Mouse (Mus musculus) G1E (cell line): ENCODE measurements at regions not wholly inside any gene's neighbourhood (a gene's known extent, or its start where the extent isn't known, plus 50 kb on each side); places are given as distances from the start of the nearest gene placed in this dataset.

ENCODE experiments used
- ATAC-seq: 2 replicates; pipeline ENCODE4 v1.8.0; 2016; ENCODE audit warnings: mild to moderate bottlenecking; ENCODE audit not compliant: insufficient number of reproducible peaks, poor library complexity, low FRiP score, severe bottlenecking; ENCODE audit errors: extremely low read depth
- DNase-seq: peaks from one replicate; pipeline ENCODE4 v3.0.0; 2012; ENCODE audit warnings: low spot score
- H3K27me3 ChIP-seq: 2 replicates; pipeline ENCODE4 v1.6.1; 2012; ENCODE audit warnings: mild to moderate bottlenecking, low read length, inconsistent platforms; ENCODE audit not compliant: insufficient read depth
- H3K36me3 ChIP-seq: replicated peaks from 2 replicates; pipeline ENCODE3; 2012; ENCODE audit warnings: mild to moderate bottlenecking, inconsistent platforms
- H3K4me1 ChIP-seq: 2 replicates; pipeline ENCODE4 v1.6.1; 2012; ENCODE audit warnings: low read depth, low read length, inconsistent platforms, mixed read lengths; ENCODE audit not compliant: insufficient read depth
- H3K4me3 ChIP-seq: 2 replicates; pipeline ENCODE4 v1.5.1; 2012; ENCODE audit warnings: low read depth, mild to moderate bottlenecking, inconsistent platforms, low read length, moderate library complexity, mixed read lengths
- H3K9me3 ChIP-seq: replicated peaks from 2 replicates; pipeline ENCODE4 v1.6.1; 2012; ENCODE audit warnings: inconsistent platforms
- CTCF ChIP-seq: IDR thresholded peaks from 2 replicates; pipeline ENCODE4 v1.5.1; 2012; ENCODE audit warnings: low read depth, low read length, inconsistent platforms, mixed read lengths
- GATA1 ChIP-seq: IDR thresholded peaks from 2 replicates; pipeline ENCODE4 v1.6.1; 2012; ENCODE audit warnings: borderline replicate concordance, low read length, inconsistent platforms, mixed read lengths
- GATA2 ChIP-seq: IDR thresholded peaks from 2 replicates; pipeline ENCODE4 v1.6.1; 2012; ENCODE audit warnings: low read depth, low read length, inconsistent platforms, borderline replicate concordance
- POLR2AphosphoS5 ChIP-seq: IDR thresholded peaks from 2 replicates; pipeline ENCODE4 v1.6.1; 2012; ENCODE audit warnings: low read depth, low read length, inconsistent platforms; ENCODE audit not compliant: insufficient replicate concordance
- TAL1 ChIP-seq: conservative IDR thresholded peaks from 2 replicates; pipeline ENCODE4 v1.6.1; 2012; ENCODE audit warnings: low read depth, low read length, inconsistent platforms, mixed read lengths

- no peak for ATAC-seq
- no peaks in the 10 kb centered on the region for H3K27me3 ChIP-seq
- no peaks in the 10 kb centered on the region for H3K36me3 ChIP-seq
- TF ChIP-seq POLR2AphosphoS5 = no peak
- H3K4me1 ChIP-seq = no peaks in the 10 kb centered on the region
- no peak for DNase-seq
- H3K9me3 ChIP-seq = no peaks in the 10 kb centered on the region
- no peak overlapping the region for H3K4me3 ChIP-seq
Observed at GRCm38 (mm10) chr13:84047736-84048135, 174.4 kb upstream of the Tmem161b start.

DNA sequence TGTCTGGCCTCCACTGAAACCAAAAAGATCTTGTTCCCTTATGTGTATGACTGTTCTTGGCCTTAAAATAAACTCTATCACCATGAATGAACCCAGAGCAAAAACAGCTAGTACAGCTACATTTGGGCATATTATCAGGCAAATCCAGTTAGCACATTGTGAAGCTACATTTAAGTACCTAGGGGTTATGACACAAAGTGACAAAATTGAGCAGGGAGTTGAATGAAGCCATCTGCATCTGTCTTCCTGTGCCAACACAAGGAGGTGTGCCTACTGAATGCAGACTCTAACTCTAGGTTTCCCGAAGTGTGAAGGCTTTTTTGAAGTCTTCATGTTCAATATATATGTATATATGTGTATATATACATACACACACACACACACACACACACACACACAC, 169.9 kb upstream of the Tmem161b start:
- TF ChIP-seq TAL1 = no peak
- TF ChIP-seq GATA1 = no peak
- TF ChIP-seq CTCF = no peak
- no peak for TF ChIP-seq GATA2
- no peak for TF ChIP-seq POLR2AphosphoS5
- no peaks in the 10 kb centered on the region for H3K36me3 ChIP-seq

GRCm38 (mm10) chr13:84054956-84055355, 167.1 kb upstream of the Tmem161b start:
- Histone ChIP-seq H3K4me3 (no peak overlapping the region), H3K27me3 (no peaks in the 10 kb centered on the region), H3K36me3 (no peaks in the 10 kb centered on the region), H3K4me1 (no peaks in the 10 kb centered on the region), H3K9me3 (no peaks in the 10 kb centered on the region)
- DNase-seq = no peak
- TF ChIP-seq POLR2AphosphoS5 (no peak), GATA1 (no peak), GATA2 (no peak), TAL1 (no peak), CTCF (no peak)
- ATAC-seq = no peak

More for the DNA sequence above, 169.9 kb upstream of the Tmem161b start:
- Histone ChIP-seq H3K27me3 (no peaks in the 10 kb centered on the region), H3K4me3 (no peak overlapping the region), H3K4me1 (no peaks in the 10 kb centered on the region), H3K9me3 (no peaks in the 10 kb centered on the region)
- DNase-seq (no peak), ATAC-seq (no peak)

- Histone ChIP-seq H3K4me3 (no peak overlapping the region), H3K9me3 (no peaks in the 10 kb centered on the region), H3K36me3 (no peaks in the 10 kb centered on the region), H3K27me3 (no peaks in the 10 kb centered on the region), H3K4me1 (no peaks in the 10 kb centered on the region)
- no peak for DNase-seq
- TF ChIP-seq GATA2 = no peak
- TF ChIP-seq TAL1 = no peak
- TF ChIP-seq CTCF = no peak
- no peak for TF ChIP-seq POLR2AphosphoS5
- TF ChIP-seq GATA1 = no peak
- no peak for ATAC-seq
Observed at GRCm38 (mm10) chr13:84055576-84055975, 166.5 kb upstream of the Tmem161b start.

DNA sequence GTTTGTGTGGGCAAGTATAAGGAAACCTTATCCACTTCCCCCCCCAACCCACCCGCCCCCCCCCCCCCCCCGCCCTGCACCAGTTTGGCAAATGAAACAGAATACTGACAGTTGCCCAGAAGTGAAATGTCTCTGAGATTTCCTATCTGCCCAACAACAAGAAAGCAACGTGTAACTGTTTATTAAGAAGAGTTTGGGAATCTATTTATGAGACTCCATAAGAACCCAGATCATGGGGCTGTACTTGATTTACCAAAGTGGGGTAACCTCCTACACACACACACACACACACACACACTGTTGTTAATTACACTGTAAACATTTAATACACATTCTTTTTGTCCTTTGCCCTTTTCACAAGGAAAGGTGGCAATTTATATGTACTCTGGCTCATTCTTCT, 165.6 kb upstream of the Tmem161b start:
- DNase-seq (no peak), ATAC-seq (no peak)
- Histone ChIP-seq H3K9me3 (no peaks in the 10 kb centered on the region), H3K4me1 (no peaks in the 10 kb centered on the region), H3K36me3 (no peaks in the 10 kb centered on the region), H3K27me3 (no peaks in the 10 kb centered on the region), H3K4me3 (no peak overlapping the region)
- TF ChIP-seq GATA1 (no peak), GATA2 (no peak), TAL1 (no peak), POLR2AphosphoS5 (no peak), CTCF (no peak)

GRCm38 (mm10) chr13:84056998-84057397, 165.1 kb upstream of the Tmem161b start:
- DNase-seq = no peak

DNA sequence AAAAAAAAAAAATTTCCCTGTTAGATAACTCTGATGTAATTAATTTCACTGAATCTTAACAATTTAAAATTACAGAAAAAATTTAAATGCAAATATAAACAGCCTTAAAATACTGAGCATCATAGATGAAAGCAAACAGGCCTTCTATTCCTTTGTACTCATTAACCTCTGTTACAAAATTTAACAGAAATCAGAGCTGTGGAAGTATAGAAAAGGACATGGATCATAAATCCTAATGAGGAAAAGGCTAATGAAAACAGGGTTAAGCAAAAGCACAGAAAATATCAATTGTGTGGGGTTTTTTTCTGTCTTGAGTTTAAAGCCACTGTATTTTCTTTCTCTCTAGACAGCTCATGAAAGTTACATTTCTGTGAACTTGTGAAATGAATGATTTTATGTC, 164.6 kb upstream of the Tmem161b start:
- no peaks in the 10 kb centered on the region for H3K36me3 ChIP-seq
- H3K4me1 ChIP-seq = no peaks in the 10 kb centered on the region
- no peak for TF ChIP-seq CTCF
- no peak for TF ChIP-seq TAL1
- no peak for TF ChIP-seq GATA2
- TF ChIP-seq POLR2AphosphoS5 = no peak
- TF ChIP-seq GATA1 = no peak
- H3K27me3 ChIP-seq = no peaks in the 10 kb centered on the region
- DNase-seq (no peak), ATAC-seq (no peak)
- H3K9me3 ChIP-seq = no peaks in the 10 kb centered on the region
- H3K4me3 ChIP-seq = no peak overlapping the region

More at GRCm38 (mm10) chr13:84056998-84057397, 165.1 kb upstream of the Tmem161b start:
- H3K4me3 ChIP-seq = no peak overlapping the region
- TF ChIP-seq TAL1 (no peak), POLR2AphosphoS5 (no peak), GATA2 (no peak), CTCF (no peak), GATA1 (no peak)
- no peaks in the 10 kb centered on the region for H3K9me3 ChIP-seq
- no peaks in the 10 kb centered on the region for H3K27me3 ChIP-seq
- no peak for ATAC-seq
- H3K36me3 ChIP-seq = no peaks in the 10 kb centered on the region
- H3K4me1 ChIP-seq = no peaks in the 10 kb centered on the region
